Mouse (Mus musculus) neural tube, embryonic 12.5 days (tissue): ENCODE results near the gene Mab21l1. TPM values are rescaled to one million over a fixed set of nuclear protein-coding genes. Genes with fewer than 3 reads are reported as not detected.

Experiments used
- ATAC-seq: fragments of 200-750 bp; cut with Nextera tagmentation; 2 replicates; pipeline ENCODE4 v1.8.0; 2017; ENCODE audit warnings: low read depth, mild to moderate bottlenecking, moderate TSS enrichment, moderate library complexity; ENCODE audit not compliant: low FRiP score
- H3K27ac ChIP-seq: fragments of 300-500 bp; sonication (generic); 2 replicates; pipeline ENCODE4 v1.5.1; 2016
- H3K27me3 ChIP-seq: fragments of 300-500 bp; sonication (generic); replicated peaks from 2 replicates; pipeline ENCODE4 v1.6.1; 2016; ENCODE audit warnings: mild to moderate bottlenecking
- H3K36me3 ChIP-seq: fragments of 300-500 bp; sonication (generic); 2 replicates; pipeline ENCODE4 v1.6.1; 2016; ENCODE audit warnings: mild to moderate bottlenecking
- H3K4me1 ChIP-seq: fragments of 300-500 bp; sonication (generic); 2 replicates; pipeline ENCODE4 v1.6.1; 2016
- H3K4me2 ChIP-seq: fragments of 300-500 bp; sonication (generic); replicated peaks from 2 replicates; pipeline ENCODE4 v1.6.1; 2016; ENCODE audit warnings: mild to moderate bottlenecking
- H3K4me3 ChIP-seq: fragments of 300-500 bp; sonication (generic); 2 replicates; pipeline ENCODE4 v1.5.1; 2016
- H3K9ac ChIP-seq: fragments of 300-500 bp; sonication (generic); 2 replicates; pipeline ENCODE4 v1.6.1; 2016; ENCODE audit warnings: mild to moderate bottlenecking
- H3K9me3 ChIP-seq: fragments of 300-500 bp; sonication (generic); 2 replicates; pipeline ENCODE4 v1.6.1; 2016; ENCODE audit warnings: mild to moderate bottlenecking
- WGBS: fragments of 180-500 bp; shearing (Covaris S2); methylation state at CpG from one replicate; pipeline ENCODE4 v1.1.7; 2016; 5-methylcytosine and 5-hydroxymethylcytosine counted together
- polyA plus RNA-seq: library from polyadenylated mRNA; unstranded; fragments of >200 nt; fragmentation: Nextera tagmentation; extraction: Ambion mirVana; gene quantifications from 2 replicates; pipeline ENCODE4 v1.2.1, GENCODE M21; 2016

The Mab21l1 gene
- polyA plus RNA-seq, 1 experiment from 2014 or later = 52.0 TPM

DNA sequence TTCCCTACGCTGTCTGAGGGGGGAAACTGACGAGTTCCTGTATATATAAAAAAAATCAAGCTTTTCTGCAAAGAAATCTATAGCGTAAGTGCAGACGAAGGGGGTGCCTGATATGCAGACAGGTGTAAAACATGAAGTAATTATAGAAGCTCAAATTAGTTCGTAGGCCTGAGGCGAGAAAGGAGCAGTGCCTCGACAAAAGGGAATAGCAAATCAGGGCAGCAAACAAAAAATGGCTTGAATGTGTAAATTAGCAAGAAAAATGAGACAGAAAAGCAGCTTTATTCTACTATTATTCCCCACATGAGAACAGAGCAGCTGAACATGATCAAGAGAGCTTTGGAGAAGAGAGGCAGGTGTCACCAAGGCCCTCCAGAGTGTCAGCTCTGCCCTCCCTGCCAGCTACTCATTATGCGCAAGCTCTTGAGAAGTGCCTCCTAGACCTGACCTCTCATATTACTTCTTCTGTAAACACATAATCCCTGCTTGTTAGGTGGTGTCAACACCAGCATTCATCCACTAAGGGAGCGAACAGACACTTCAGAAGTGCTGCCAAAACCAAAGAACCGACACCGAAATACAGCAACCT lies 25.6 kb upstream of the Mab21l1 start:
- Histone ChIP-seq H3K4me1 (peaks cover 18% of the 10 kb centered on the region), H3K4me3 (no peak overlapping the region), H3K9ac (no peak overlapping the region), H3K27ac (no peak overlapping the region), H3K27me3 (no peaks in the 10 kb centered on the region), H3K4me2 (no peak overlapping the region), H3K36me3 (no peaks in the 10 kb centered on the region), H3K9me3 (no peaks in the 10 kb centered on the region)
- ATAC-seq = 0 out of 2 replicates have a peak, but pooled peaks have one; percentile 42
- 61% methylated on average over 11 of the region's 11 CpGs for WGBS

DNA sequence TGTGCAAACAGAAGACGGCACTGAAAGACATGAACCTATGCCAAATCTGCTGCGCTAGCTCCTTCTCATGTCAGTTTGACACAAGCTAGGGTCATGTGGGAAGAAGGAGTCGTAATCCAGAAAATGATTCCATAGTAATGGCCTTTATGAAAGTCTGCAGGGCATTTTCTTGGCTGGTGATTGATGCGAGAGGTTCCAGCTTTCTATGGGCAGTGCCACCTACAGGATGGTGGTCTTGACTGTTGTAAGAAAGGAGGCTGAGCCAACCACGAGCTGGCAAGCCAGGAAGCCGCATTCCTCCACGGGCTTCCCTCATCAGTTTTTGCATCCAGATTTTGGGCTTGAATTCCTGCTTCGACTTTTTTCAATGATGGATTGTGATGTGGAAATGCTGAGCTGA lies 24.0 kb upstream of the Mab21l1 start:
- Histone ChIP-seq H3K9me3 (no peaks in the 10 kb centered on the region), H3K9ac (no peak overlapping the region), H3K27ac (no peak overlapping the region), H3K4me1 (peaks cover 18% of the 10 kb centered on the region), H3K27me3 (no peaks in the 10 kb centered on the region), H3K4me2 (no peak overlapping the region), H3K4me3 (no peak overlapping the region), H3K36me3 (no peaks in the 10 kb centered on the region)
- WGBS = 69% methylated on average over 8 of the region's 8 CpGs
- ATAC-seq = no peak

DNA sequence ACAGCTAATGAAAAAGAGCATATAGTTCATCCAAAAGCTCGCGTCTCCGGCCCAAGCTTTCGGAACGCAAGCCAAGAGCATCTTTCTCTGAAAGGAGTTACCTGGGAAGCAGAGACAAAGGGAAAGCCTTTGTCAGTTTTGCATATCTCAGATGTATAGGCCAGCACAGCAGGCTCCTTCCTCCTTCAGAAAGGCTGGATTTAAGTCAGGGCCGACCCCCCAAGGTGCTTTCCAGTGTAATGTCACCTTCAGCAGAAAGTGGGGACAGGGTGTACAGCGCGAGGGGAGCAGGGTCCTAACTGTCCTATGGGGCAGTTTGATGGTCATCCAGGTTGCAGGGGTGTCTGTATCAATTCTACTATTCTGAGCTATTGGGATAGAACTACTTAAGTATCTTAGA lies 18.7 kb upstream of the Mab21l1 start:
- no peak overlapping the region for H3K4me2 ChIP-seq
- no peak overlapping the region for H3K4me3 ChIP-seq
- H3K36me3 ChIP-seq = no peaks in the 10 kb centered on the region
- no peaks in the 10 kb centered on the region for H3K27me3 ChIP-seq
- no peak overlapping the region for H3K27ac ChIP-seq
- no peaks in the 10 kb centered on the region for H3K9me3 ChIP-seq
- no peaks in the 10 kb centered on the region for H3K4me1 ChIP-seq
- 37% methylated on average over 8 of the region's 8 CpGs for WGBS
- no peak for ATAC-seq
- no peak overlapping the region for H3K9ac ChIP-seq

DNA sequence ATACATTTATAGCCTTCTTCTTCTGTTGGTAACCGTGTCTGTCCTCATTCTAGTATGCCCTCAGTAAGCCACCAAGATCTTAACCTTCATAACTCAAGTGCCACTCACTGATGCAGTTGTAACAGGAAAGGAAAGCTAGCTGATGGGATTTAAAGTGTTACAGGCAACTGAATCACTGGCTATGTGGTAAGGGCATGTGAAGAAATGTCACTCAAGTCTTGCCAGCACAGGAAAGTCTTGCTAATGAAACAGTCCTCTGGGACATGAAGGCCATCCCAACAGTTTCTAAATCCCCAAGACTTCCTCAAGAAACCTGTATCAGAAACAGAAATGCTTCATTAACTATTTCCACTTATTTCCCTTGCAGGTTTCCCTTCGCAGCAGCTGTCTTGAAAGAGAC lies 13.7 kb upstream of the Mab21l1 start:
- Histone ChIP-seq H3K4me1 (no peaks in the 10 kb centered on the region), H3K36me3 (no peaks in the 10 kb centered on the region)

DNA sequence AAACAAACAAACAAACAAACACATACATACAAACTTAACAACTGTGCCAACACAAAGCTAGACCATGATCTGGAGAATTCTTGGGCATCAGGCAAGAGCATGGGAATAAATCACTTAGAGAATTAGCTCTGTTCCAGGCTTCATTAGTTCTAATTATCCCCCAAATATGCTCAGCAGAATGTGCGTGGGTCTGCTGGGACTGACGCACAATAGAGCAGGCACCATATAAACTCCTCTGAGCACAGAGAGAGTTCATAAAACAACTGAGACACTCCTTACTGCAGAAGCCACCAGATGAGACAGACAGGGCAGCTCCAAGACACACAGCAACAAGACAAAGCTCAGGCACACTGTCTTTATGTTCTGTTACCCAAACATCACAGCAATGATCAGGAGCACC lies 13.0 kb upstream of the Mab21l1 start:
- no peak overlapping the region for H3K4me2 ChIP-seq
- no peak overlapping the region for H3K9ac ChIP-seq
- H3K4me3 ChIP-seq = no peak overlapping the region
- WGBS = 27% methylated on average over 2 of the region's 2 CpGs
- no peaks in the 10 kb centered on the region for H3K9me3 ChIP-seq
- H3K27me3 ChIP-seq = no peaks in the 10 kb centered on the region
- 0 out of 2 replicates have a peak, but pooled peaks have one; percentile 38 for ATAC-seq
- H3K27ac ChIP-seq = no peak overlapping the region
- H3K36me3 ChIP-seq = no peaks in the 10 kb centered on the region
- no peaks in the 10 kb centered on the region for H3K4me1 ChIP-seq

More for the DNA sequence above, 13.7 kb upstream of the Mab21l1 start:
- Histone ChIP-seq H3K4me3 (no peak overlapping the region), H3K9me3 (no peaks in the 10 kb centered on the region), H3K9ac (no peak overlapping the region), H3K27ac (no peak overlapping the region), H3K27me3 (no peaks in the 10 kb centered on the region), H3K4me2 (no peak overlapping the region)
- ATAC-seq = no peak
- 79% methylated on average over 2 of the region's 2 CpGs for WGBS

DNA sequence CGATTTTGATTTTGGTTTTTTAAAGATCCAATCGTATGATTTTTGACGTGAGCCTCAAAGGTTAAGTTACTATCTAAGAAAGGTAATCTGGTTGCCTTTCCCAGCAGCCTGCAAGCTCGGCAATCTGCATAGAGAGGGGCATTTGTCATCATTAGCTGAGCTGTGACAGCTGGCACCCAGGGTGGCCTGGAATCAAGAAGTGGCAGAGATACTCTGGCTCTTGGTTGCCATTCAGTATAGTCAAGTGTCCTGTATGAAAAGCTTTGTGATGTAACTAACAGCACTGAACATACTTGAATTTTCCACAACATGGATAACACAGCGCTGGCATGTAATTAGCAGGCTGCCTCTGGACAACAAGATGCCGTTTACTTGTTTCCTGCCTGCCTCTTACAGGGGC lies 8.1 kb upstream of the Mab21l1 start:
- peaks cover 3% of the 10 kb centered on the region for H3K27me3 ChIP-seq
- no peaks in the 10 kb centered on the region for H3K9me3 ChIP-seq
- no peak overlapping the region for H3K4me2 ChIP-seq
- 39% methylated on average over 6 of the region's 6 CpGs for WGBS
- no peaks in the 10 kb centered on the region for H3K4me1 ChIP-seq
- H3K9ac ChIP-seq = no peak overlapping the region
- peak; percentile 48; the same call in 1 of the 2 replicates for ATAC-seq
- no peaks in the 10 kb centered on the region for H3K36me3 ChIP-seq
- no peak overlapping the region for H3K4me3 ChIP-seq
- no peak overlapping the region for H3K27ac ChIP-seq

DNA sequence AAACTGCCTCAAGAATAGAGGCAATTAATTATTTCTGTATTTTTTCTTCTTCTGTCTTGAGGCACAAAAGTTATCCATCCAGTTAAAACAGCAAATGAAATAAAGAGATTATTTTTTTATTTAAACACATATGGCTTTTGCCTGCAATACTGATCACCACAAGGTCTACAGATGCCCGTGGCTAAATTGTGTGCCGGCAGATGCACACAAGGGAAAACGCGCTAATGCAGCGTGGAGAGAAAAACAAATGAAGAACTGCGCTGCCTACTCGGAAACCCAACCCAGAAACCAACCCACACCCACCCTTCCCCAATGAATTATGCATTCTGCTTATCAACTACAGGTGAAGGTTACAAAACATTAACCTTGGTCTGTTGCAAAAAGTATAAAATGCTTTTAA lies 7.1 kb upstream of the Mab21l1 start:
- Histone ChIP-seq H3K4me1 (peaks cover 4% of the 10 kb centered on the region), H3K36me3 (no peaks in the 10 kb centered on the region), H3K4me2 (no peak overlapping the region), H3K27me3 (peaks cover 9% of the 10 kb centered on the region), H3K9me3 (no peaks in the 10 kb centered on the region), H3K27ac (no peak overlapping the region), H3K9ac (no peak overlapping the region), H3K4me3 (no peak overlapping the region)
- ATAC-seq = 0 out of 2 replicates have a peak, but pooled peaks have one; percentile 42
- WGBS = 12% methylated on average over 7 of the region's 7 CpGs

DNA sequence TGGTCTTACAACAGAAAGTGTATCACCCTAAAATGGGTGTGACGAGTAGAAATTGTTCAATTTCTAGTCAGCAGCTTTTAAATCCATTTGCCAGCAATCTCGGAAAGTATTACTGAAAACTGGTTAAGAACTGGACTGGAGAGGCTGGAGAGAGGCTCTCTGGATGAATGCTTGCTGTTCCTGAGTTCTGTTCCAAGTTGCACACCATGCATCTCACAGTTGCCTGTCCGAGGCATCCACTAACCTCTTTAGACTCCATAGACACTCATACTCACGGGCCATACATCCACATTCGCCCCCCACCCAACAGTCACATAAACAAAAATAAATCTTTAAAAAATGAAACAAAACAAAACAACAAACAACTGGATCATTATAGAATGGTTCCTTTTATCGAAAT lies 6.6 kb upstream of the Mab21l1 start:
- ATAC-seq = no peak

DNA sequence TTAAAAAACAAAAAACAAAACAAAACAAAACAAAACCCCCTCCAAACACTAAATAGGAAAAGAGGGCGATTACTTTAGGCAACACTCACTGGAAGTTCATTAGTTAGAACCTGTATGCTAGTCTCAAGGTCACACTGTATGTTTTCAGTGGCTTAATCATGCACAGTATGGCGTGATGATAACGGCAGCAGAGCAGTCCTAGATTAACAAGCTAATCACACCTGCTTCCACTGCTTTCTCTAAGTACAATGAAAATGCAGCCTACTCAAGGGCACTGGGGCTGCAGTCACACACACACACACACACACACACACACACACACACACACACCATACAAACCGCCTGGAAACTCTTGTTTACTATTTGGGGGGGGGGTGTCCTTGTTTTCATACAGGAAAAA lies 4.8 kb upstream of the Mab21l1 start:
- no peaks in the 10 kb centered on the region for H3K36me3 ChIP-seq
- no peak overlapping the region for H3K27ac ChIP-seq
- no peak overlapping the region for H3K4me3 ChIP-seq
- H3K27me3 ChIP-seq = peaks cover 30% of the 10 kb centered on the region
- no peak overlapping the region for H3K9ac ChIP-seq
- no peak overlapping the region for H3K4me2 ChIP-seq
- H3K9me3 ChIP-seq = no peaks in the 10 kb centered on the region
- WGBS = 58% methylated on average over 4 of the region's 4 CpGs
- no peak for ATAC-seq
- peaks cover 21% of the 10 kb centered on the region for H3K4me1 ChIP-seq

More for the DNA sequence above, 6.6 kb upstream of the Mab21l1 start:
- H3K36me3 ChIP-seq = no peaks in the 10 kb centered on the region
- H3K27me3 ChIP-seq = peaks cover 14% of the 10 kb centered on the region
- no peak overlapping the region for H3K9ac ChIP-seq
- no peak overlapping the region for H3K4me2 ChIP-seq
- H3K4me3 ChIP-seq = no peak overlapping the region
- peaks cover 9% of the 10 kb centered on the region for H3K4me1 ChIP-seq
- H3K27ac ChIP-seq = no peak overlapping the region
- H3K9me3 ChIP-seq = no peaks in the 10 kb centered on the region
- 74% methylated on average over 6 of the region's 6 CpGs for WGBS

DNA sequence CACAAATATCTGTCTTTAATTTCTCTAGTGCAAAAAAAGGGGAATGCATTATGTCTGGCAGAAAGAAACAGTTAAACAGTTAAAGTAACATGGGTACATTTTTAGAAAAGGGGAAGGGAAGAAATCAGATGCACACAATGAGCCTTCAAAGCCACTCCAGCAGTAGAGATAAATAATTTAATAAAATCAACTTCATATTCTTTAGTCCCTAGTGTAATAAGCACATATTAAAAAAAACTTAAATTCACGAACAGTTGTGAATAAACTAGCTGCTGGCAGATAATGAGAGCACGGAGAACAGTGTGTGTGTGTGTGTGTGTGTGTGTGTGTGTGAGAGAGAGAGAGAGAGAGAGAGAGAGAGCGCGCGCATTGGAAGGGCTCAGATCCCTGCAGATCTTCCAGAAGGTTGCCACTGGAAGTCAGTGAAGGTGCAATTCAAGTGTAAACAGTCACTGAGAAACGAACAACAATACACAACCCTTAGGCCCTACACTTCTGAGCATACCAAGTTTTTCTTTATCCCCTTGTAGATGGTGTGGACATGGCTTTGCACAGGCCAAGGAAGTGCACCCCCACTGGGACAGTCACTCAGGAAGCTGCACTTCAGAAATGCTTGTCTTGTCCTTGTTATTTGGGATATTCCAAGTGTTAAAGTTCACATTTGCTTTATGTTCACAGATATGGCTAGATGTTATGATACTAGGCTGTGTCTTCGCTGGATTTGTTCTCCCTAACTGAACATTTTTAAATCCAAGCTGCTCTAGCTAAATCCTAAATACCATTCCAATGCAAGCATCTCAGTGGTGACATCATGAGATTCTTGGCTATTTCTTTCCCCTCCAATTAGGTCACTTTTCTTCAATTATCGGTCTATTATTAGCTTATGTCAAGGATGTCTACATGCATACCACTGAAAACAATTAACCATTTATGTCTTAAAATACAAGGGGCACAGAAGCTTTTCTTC lies 3.3 kb upstream of the Mab21l1 start:
- Histone ChIP-seq H3K4me1 (peaks cover 35% of the 10 kb centered on the region), H3K27ac (no peak overlapping the region)
- WGBS = 27% methylated on average over 8 of the region's 8 CpGs

DNA sequence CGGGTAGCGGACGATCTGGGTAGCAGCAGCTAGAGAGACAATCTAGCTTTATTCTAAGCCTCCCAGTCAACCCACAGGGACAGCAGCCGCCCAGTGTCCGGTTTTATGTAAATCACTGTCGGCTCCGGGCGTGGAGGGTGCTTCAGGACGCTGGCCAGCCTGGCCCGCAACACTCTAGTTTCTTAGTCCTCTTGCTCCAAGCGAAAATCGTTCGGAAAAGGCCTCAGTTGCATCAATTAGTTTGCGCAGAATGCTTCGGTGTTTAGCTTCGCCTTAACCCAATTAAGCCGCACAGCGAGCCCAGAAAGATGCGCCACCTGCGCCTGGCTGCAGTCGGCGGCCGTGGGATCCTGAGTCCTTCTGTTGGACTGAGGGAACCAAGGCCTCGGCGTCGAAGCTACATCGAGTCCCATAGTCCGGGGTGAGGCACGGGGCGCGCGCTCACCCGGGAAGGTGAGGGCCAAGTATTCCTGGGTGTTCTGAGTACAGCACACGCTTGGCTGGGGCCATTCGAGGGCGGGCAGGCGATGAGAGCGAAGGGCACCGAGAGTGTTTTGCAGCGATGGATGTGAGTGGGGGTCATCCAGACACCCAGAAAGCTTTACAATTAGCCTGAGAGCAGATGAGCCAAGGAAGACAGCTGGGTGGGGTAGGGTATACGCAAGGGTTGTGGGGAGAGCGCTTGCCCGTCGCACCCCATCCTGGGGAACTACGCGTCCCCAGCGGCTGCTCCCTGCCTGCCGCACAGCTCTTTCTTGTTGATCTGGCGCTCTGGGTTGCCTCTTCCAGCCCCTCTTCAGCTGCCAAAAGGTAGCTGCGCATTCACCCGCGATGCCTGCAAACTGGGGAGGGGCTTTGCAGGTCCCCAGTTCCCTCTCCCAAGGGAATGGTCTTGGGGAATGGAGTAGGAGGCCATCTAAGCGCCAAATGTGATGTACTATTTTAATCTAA lies 1.9 kb upstream of the Mab21l1 start:
- peak; percentile 63 for ATAC-seq
- Histone ChIP-seq H3K4me3 (peak overlapping the region; percentile 25), H3K4me1 (peaks cover 35% of the 10 kb centered on the region), H3K9me3 (no peaks in the 10 kb centered on the region), H3K27me3 (peaks cover 49% of the 10 kb centered on the region), H3K36me3 (no peaks in the 10 kb centered on the region), H3K9ac (peak overlapping the region; percentile 38), H3K4me2 (peak overlapping the region; percentile 60), H3K27ac (peak overlapping the region; percentile 80)
- 1% methylated on average over 53 of the region's 53 CpGs for WGBS

More for the DNA sequence above, 3.3 kb upstream of the Mab21l1 start:
- Histone ChIP-seq H3K9ac (no peak overlapping the region), H3K27me3 (peaks cover 45% of the 10 kb centered on the region), H3K9me3 (no peaks in the 10 kb centered on the region), H3K4me2 (0 out of 2 replicates have a peak overlapping the region, but pooled peaks have one; percentile 7), H3K36me3 (no peaks in the 10 kb centered on the region), H3K4me3 (no peak overlapping the region)
- no peak for ATAC-seq
